Mouse (Mus musculus) embryo, embryonic 9.5 days (tissue): Measurements from ENCODE around the gene Nat8l.

Experiments used
- DNase-seq: peaks from one replicate; pipeline ENCODE4 v3.0.0-alpha.2; 2017; ENCODE audit errors: extremely low spot score

Nat8l gene

GRCm38 (mm10) chr5:34002636-34003035, 6.9 kb downstream of the Nat8l start:
- DNase-seq = no peak

- DNase-seq = no peak
These were observed 8.8 kb downstream of the Nat8l start for GRCm38 (mm10) chr5:34004618-34005017.

GRCm38 (mm10) chr5:34006832-34007231, 11.0 kb downstream of the Nat8l start:
- DNase-seq = no peak

GRCm38 (mm10) chr5:34007392-34007941, 11.7 kb downstream of the Nat8l start:
- no peak for DNase-seq

- DNase-seq = no peak
These were observed 18.9 kb downstream of the Nat8l start for GRCm38 (mm10) chr5:34014652-34015051.

- DNase-seq = no peak
These were observed 23.2 kb downstream of the Nat8l start for GRCm38 (mm10) chr5:34018968-34019367.

GRCm38 (mm10) chr5:34030101-34030500, 34.3 kb downstream of the Nat8l start:
- no peak for DNase-seq

- DNase-seq = no peak
These were observed 35.2 kb downstream of the Nat8l start for GRCm38 (mm10) chr5:34031022-34031421.

GRCm38 (mm10) chr5:34032520-34032919, 36.7 kb downstream of the Nat8l start:
- DNase-seq = no peak
